Mouse (Mus musculus) small intestine, adult 2 months (tissue): ENCODE data around the gene Rasgef1b. TPM values are rescaled to one million over a fixed set of nuclear protein-coding genes. Genes with fewer than 3 reads are reported as not detected.

Experiments used
- H3K27ac ChIP-seq: fragments of 200-500 bp; 2 replicates; pipeline ENCODE4 v1.5.1; 2012; ENCODE audit warnings: low read depth, low read length, control low read depth, inconsistent platforms; ENCODE audit not compliant: insufficient read depth
- H3K27me3 ChIP-seq: fragments of 200-500 bp; 2 replicates; pipeline ENCODE4 v1.6.1; 2012; ENCODE audit warnings: mild to moderate bottlenecking, moderate library complexity, low read length, inconsistent platforms; ENCODE audit not compliant: control insufficient read depth, insufficient read depth
- H3K36me3 ChIP-seq: fragments of 200-500 bp; 2 replicates; pipeline ENCODE4 v1.6.1; 2012; ENCODE audit warnings: mild to moderate bottlenecking, low read length, control low read depth, inconsistent platforms; ENCODE audit not compliant: control insufficient read depth, insufficient read depth
- H3K4me1 ChIP-seq: fragments of 200-500 bp; 2 replicates; pipeline ENCODE4 v1.6.1; 2012; ENCODE audit warnings: low read length, inconsistent platforms, mixed read lengths; ENCODE audit not compliant: control insufficient read depth, insufficient read depth, insufficient read length
- H3K4me3 ChIP-seq: fragments of 200-500 bp; 2 replicates; pipeline ENCODE4 v1.5.1; 2012; ENCODE audit warnings: low read depth, mild to moderate bottlenecking, control low read depth, inconsistent platforms, low read length, moderate library complexity
- CTCF ChIP-seq: fragments of 200-500 bp; IDR thresholded peaks from 2 replicates; pipeline ENCODE4 v1.5.1; 2012; ENCODE audit warnings: low read depth, mild to moderate bottlenecking, control low read depth, inconsistent platforms, low read length, moderate library complexity, mixed read lengths; ENCODE audit not compliant: insufficient replicate concordance, insufficient read length; ENCODE audit errors: extremely low read depth
- POLR2A ChIP-seq: fragments of 200-500 bp; IDR thresholded peaks from 2 replicates; pipeline ENCODE4 v1.6.1; 2012; ENCODE audit warnings: low read depth, mild to moderate bottlenecking, control low read depth, inconsistent platforms, low read length, moderate library complexity
- WGBS: fragments of 180-500 bp; shearing (Covaris S2); methylation state at CpG from one replicate; pipeline ENCODE4 v1.1.7; 2018; 5-methylcytosine and 5-hydroxymethylcytosine counted together
- polyA plus RNA-seq: library from polyadenylated mRNA; depleted of rRNA; stranded (reverse); fragments of >200 nt; gene quantifications from 2 replicates; pipeline ENCODE4 v1.2.3, GENCODE M21; 2012

Rasgef1b gene
- polyA plus RNA-seq, 1 experiment: 16.2 TPM

DNA sequence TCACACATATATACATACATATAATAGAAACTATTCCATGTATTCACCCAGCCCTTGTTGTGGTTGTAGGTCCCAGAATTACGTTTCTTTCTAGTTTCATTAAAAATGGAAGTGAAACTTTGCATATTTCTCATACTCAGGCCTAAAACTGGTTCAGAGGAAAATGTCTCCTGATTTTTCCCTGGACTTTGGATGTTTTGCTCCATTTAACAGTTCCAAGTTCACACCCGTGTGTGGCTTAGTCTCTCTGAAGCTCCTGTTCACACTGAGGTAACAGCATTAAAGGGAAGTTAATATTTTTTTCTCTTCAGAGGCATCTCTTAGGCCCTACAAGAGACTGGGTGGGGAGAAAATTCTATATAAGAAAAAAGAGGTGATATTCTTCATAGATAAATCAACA is 459.7 kb downstream of the Rasgef1b start:
- Histone ChIP-seq H3K4me3 (no peak overlapping the region), H3K36me3 (no peaks in the 10 kb centered on the region), H3K27ac (no peak overlapping the region), H3K4me1 (no peaks in the 10 kb centered on the region), H3K27me3 (no peaks in the 10 kb centered on the region)
- WGBS: 55% methylated on average over 2 of the region's 2 CpGs
- no peak for TF ChIP-seq POLR2A
- TF ChIP-seq CTCF: no peak

DNA sequence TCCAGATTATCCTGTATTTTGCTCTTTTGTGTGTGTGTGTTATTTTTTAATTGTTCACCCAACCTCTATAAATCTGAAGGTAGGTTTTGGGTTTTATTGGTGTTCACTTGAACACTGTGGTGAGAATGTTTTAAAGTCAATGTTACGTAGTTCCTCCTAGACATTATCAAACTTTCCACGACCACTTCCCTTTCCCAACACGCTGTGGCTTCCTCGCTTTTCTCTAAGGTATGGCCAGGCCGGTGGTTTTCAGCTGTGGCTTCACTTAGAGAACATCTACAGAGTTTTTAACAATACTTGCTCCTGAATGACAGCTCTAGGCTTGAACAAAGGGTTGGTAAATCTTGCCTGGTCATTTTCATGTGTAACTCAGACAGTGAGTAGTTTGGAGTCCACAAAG is 461.5 kb downstream of the Rasgef1b start:
- H3K36me3 ChIP-seq: no peaks in the 10 kb centered on the region
- H3K27ac ChIP-seq: no peak overlapping the region
- WGBS: 83% methylated on average over 5 of the region's 5 CpGs
- H3K27me3 ChIP-seq: no peaks in the 10 kb centered on the region
- H3K4me1 ChIP-seq: no peaks in the 10 kb centered on the region
- TF ChIP-seq POLR2A (no peak), CTCF (no peak)
- H3K4me3 ChIP-seq: no peak overlapping the region

- Histone ChIP-seq H3K4me3 (no peak overlapping the region), H3K36me3 (no peaks in the 10 kb centered on the region), H3K27ac (no peak overlapping the region), H3K27me3 (no peaks in the 10 kb centered on the region), H3K4me1 (no peaks in the 10 kb centered on the region)
- WGBS: 84% methylated on average over 8 of the region's 8 CpGs
- TF ChIP-seq POLR2A: no peak
- TF ChIP-seq CTCF: no peak
These were observed 462.6 kb downstream of the Rasgef1b start for GRCm38 (mm10) chr5:99266301-99266700.

GRCm38 (mm10) chr5:99262197-99262920 is 466.5 kb downstream of the Rasgef1b start:
- no peak overlapping the region for H3K4me3 ChIP-seq
- no peaks in the 10 kb centered on the region for H3K36me3 ChIP-seq
- WGBS: 72% methylated on average over 6 of the region's 6 CpGs
- H3K27ac ChIP-seq: no peak overlapping the region
- no peaks in the 10 kb centered on the region for H3K4me1 ChIP-seq
- no peaks in the 10 kb centered on the region for H3K27me3 ChIP-seq
- no peak for TF ChIP-seq CTCF
- TF ChIP-seq POLR2A: no peak

DNA sequence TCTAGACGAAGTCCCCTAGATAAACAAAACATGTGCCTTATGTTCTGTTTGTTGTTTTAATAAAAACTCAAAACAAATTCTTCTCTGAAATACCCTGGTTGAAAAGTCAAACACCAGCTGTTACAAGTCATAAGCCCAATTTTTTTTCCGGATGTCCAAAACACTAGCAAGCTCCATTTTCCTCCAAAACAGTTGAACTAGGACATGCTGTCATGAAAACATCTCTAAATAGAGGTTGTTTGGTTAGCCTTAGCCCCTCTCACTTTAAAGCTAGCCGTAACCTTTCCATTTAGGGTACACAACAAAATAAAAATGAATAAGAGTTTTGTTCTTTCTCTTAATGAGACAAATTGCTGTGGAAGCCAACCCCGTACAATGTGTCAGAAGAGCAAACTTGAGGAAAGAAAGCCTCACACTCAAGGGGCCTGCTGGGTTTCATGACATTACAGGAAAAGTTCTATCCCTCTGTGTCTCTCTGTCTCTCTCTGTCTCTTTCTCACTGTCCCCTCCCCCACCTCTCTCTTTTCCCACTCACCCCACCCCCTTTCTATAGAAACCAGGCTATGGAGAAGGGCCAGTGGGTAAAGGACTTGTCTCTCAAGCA is 467.6 kb downstream of the Rasgef1b start:
- WGBS: 93% methylated on average over 4 of the region's 4 CpGs
- TF ChIP-seq CTCF (no peak), POLR2A (no peak)
- no peaks in the 10 kb centered on the region for H3K36me3 ChIP-seq
- no peak overlapping the region for H3K4me3 ChIP-seq
- H3K4me1 ChIP-seq: no peaks in the 10 kb centered on the region
- H3K27ac ChIP-seq: no peak overlapping the region
- H3K27me3 ChIP-seq: no peaks in the 10 kb centered on the region

- H3K4me3 ChIP-seq: no peak overlapping the region
These were observed 470.8 kb downstream of the Rasgef1b start for GRCm38 (mm10) chr5:99258003-99258500.

More at GRCm38 (mm10) chr5:99258003-99258500, 470.8 kb downstream of the Rasgef1b start:
- 72% methylated on average over 4 of the region's 4 CpGs for WGBS
- TF ChIP-seq POLR2A (no peak), CTCF (no peak)
- Histone ChIP-seq H3K27ac (no peak overlapping the region), H3K27me3 (no peaks in the 10 kb centered on the region), H3K36me3 (no peaks in the 10 kb centered on the region), H3K4me1 (no peaks in the 10 kb centered on the region)
